Mouse (Mus musculus): ENCODE measurements around the gene Sigirr.

Gene Sigirr

GRCm38 (mm10) chr7:141096649-141097056 is 3.7 kb downstream of the Sigirr start:
- peak; percentile 59 for DNase-seq

DNA sequence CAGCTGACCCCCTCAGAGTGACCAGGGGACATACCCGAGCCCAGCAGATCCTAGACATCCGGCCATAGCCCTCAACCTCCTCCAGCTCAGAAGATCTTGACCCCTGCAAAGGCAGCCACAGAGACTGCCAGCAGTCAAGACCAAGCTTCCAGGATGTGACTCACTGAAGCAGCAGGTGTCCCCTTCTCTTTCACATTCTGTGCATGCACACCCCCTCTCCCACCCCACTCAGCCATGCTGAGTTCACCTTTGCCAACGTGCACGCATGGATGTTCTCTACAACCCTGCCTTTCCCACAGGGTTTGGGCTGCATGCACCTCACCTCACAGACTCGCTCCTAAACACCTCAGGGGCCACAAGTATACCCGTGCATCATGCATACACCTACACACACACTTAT is 4.4 kb downstream of the Sigirr start:
- peak; percentile 20 for DNase-seq

DNA sequence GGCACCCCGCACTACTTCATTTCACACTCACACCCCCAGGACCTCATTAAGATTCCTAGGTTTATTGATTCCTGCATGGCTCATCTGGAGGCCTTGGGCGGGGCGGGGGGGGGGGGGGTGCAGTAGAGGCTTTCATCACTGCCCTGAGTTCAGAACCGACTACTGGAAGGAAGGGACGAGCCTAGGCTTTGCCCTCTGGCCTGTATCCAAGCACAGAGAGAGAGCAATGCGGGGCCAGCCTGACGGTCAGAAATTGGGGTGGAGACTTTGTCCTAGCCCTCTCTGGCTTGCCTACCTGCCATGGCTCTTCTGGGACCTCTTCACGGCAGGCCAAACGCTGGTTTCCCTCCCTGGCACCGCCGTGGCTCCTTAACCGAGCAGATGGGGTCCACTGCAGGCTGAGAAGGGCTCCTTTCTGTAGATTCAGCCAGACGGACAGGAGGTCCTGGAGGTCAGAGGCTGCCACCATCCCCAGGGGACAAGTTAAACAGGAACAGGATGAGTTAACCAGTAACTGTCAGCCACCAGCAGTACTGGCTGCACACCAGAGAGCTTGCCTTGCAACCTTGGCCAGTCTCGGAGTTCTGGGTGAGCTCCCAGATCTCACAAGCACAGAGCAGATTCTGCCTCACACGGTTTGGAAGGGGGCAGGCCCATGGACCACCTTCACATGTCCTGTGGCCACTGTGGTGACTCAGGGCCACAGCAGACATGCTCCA is 5.7 kb downstream of the Sigirr start:
- DNase-seq: peak; percentile 85

- peak; percentile 81 for DNase-seq
Observed at GRCm38 (mm10) chr7:141093950-141094349, 6.4 kb downstream of the Sigirr start.

DNA sequence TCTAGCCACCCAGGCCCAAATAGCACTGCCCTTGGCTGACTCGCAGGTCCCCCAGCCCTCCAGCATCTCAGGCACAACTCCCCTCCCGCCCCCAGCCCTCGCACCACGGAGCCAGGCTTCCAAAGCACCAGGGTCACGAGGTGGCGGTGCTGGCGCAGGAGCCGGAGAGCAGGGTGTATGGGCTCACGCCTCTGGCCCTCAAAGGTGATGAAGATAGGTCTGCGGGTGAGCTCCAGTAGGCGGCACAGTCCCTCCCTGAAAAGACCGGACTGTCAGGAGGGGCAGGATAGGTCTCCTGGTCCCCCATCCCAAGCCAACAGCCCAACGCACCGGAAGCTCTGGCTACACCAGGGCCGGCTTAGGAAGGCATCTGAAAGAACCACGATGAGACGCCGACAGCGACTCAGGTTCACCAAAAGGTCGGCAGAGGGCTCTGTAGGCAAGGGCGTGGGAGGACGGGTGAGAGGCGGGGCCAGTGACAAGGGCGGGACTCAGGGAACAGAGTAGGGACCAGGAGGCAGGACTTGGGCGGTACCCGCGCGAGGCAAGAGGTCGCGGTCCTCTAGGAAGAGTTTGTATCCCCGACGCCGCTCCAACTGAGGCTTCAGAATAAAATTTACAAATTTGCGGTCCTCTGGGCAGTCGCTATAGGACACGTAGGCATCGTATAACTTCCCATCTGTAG is 8.2 kb downstream of the Sigirr start:
- peak; percentile 92 for DNase-seq

- no peak for DNase-seq
Observed at GRCm38 (mm10) chr7:141090228-141090627, 10.1 kb downstream of the Sigirr start.

- no peak for DNase-seq
Observed at GRCm38 (mm10) chr7:141088473-141088872, 11.9 kb downstream of the Sigirr start.

GRCm38 (mm10) chr7:141087894-141088293 is 12.5 kb downstream of the Sigirr start:
- no peak for DNase-seq

GRCm38 (mm10) chr7:141079481-141080449 is 20.6 kb downstream of the Sigirr start:
- DNase-seq: peak; percentile 81

GRCm38 (mm10) chr7:141078876-141079275 is 21.5 kb downstream of the Sigirr start:
- no peak for DNase-seq

- no peak for DNase-seq
Observed at GRCm38 (mm10) chr7:141077841-141078240, 22.5 kb downstream of the Sigirr start, which contains the start of gene Pkp3. Gene Pkp3 (plus strand): TSS chr7:141078218.

DNA sequence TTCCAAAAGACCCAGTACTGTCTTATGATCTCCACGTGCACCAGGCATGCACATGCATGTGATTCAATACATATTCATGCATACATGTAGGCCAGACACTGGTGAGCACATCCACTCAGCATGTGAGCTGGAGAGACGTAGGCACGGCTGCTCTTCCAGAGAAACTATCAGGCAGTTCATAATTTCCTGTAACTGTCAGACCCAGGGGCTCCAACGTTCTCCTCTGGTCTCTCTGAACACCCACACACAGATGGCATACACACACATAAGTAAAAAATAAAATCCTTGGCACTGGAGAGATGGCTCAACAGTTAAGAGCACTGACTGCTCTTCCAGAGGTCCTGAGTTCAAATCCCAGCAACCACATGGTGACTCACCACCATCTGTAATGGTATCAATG is 26.6 kb downstream of the Sigirr start:
- DNase-seq: no peak

DNA sequence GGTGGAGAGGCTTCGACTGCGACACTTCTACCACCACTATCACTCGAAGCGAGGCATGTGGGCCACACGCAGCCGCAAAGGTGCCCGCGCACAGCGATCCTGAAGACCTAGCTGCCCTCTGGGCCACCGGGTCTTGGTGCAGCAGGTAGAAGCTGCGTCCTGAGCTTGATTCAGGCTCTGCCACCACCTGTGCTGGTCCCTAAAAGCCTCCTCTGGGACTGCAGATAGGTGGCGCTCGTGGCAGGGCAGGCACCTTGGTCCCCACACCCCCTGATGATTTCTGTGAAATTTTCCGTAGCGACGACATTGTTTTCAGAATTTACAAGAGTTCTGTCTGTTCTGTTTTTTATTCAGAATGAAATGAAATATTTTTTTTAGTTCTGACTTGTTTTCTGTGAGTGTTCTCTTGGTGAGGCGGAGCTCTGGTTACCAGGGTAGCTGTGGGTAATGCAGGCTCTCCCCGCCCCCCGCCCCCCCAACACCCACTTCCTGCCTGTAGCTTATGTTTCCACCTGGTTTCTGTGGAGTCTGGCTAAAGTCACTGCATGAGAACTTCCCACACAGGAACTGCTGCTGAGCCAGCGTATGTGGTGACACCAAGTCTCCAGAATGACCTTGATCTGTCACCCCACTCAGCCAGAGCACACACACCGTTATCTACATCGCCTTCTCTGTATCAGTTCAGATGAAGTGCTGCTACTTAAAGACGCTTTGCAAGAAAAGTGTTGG is 28.2 kb downstream of the Sigirr start:
- DNase-seq: peak; percentile 43

DNA sequence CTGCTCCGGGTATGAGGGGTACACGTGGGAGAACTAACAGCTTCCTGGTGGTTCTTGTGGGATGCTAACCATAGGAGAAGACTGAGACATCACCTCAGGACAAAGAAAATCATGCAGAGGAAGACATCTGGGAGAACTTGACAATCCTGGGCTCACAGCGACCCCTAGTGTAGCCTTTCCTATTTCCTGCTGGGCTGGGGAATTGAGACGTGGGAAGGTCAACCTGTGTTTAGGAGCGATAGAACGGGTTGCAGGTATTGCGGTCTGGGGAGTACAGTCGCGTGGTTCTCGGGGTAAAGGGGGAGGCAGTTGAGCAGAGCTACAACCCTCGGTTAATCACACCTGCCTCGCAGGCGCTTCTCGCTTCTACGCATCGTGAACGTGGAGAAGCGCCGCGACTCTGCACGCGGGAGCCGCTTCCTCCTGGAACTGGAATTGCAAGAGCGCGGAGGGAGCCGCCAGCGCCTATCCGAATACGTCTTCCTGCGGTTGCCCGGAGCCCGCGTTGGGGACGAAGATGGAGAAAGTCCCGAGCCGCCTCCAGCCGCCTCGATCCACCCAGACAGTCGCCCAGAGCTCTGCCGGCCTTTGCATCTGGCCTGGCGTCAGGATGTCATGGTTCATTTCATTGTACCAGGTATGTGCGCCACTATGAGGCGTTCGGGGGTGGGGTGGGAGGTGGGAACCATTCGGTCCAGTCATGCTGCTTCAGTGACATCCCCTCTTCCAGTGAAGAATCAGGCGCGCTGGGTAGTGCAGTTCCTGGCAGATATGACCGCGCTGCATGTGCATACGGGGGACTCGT is 30.1 kb downstream of the Sigirr start:
- DNase-seq: peak; percentile 85

GRCm38 (mm10) chr7:141068351-141068750 is 32.0 kb downstream of the Sigirr start:
- no peak for DNase-seq

DNA sequence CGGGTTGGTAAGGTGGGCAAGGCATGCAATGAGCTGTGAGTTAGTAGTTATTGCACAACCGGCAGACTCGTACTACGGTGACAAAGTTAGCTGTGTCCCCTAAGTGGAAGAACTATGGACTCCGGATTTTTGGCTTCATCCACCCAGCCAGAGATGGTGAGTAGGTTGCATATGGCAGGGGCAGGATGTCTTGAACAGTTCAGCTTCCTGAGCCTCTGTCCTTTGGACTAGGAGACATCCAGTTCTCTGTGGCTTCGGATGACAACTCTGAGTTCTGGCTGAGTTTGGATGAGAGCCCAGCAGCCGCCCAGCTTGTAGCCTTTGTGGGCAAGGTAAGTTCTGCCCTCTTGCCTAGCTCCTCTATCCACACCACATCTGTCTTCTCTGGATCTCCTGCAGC is 35.8 kb downstream of the Sigirr start:
- DNase-seq: no peak

DNA sequence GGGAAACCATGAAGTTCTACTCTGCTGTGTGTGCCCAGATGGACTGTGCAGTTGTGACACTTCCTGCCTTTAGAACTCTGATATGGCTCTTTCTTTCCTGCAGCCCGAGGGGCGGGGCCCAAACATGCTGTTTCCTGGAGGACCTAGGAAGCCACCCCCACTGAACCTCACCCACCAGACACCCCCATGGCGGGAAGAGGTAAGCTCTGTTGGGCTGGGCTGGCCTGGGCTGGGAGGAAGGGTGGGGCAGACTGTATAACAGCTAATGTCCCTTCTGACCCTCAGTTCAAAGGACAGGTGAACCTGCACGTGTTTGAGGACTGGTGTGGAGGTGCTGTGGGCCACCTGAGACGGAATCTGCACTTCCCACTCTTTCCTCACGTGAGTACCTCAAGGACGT is 36.2 kb downstream of the Sigirr start:
- DNase-seq: no peak

GRCm38 (mm10) chr7:141063353-141063752 is 37.0 kb downstream of the Sigirr start:
- no peak for DNase-seq

GRCm38 (mm10) chr7:141062525-141062924 is 37.8 kb downstream of the Sigirr start:
- DNase-seq: no peak

- DNase-seq: no peak
Observed at GRCm38 (mm10) chr7:141061269-141061692, 39.1 kb downstream of the Sigirr start.

DNA sequence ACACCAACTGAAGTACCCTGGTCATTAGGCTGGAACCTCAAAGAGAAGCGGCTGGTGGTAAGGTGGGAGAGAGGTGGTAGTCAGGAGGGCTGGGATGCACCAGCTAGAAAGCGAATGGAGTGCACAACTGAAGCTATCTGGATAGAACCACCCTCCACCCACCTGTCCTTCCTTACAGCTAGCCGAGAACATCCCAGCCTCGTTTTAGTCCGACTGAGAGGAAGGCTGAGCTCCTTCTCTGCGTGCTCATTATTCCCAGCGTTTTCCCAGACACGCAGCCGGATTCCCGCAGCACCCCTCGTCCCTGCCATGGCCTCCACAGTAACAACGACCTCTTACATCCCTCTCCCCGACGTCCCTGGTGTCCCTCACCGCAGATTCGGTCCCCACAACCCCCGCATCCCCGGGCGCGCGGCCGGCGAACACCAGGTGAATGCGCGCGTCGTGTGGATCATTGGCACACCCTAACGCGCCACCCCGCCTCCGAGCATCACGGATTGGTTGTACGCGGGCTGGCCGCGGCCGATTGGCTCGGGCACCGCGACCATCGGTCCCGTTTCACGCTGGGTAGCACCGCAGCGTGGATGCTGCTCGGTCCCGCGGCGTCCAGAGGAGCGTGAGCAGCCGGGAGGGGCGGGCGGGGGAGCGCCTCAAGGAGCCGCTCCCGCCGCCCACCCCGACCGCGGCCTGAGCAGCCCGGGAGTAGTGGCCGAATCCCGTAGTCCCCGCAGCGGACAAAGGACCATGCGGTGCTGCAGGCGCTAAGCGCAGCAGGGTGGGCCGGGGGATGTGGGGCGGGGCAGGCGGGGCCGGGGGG is 39.7 kb downstream of the Sigirr start, which contains the start of gene B4galnt4:
Gene B4galnt4, plus strand, starts transcription at position 679 of the 817 bp plus-strand sequence.
- peak; percentile 62 for DNase-seq
